Mouse (Mus musculus): ENCODE results near the gene Slamf8.

Gene Slamf8

GRCm38 (mm10) chr1:172590385-172590784 is at the start of gene Slamf8:
Slamf8 (minus strand) TSS chr1:172590568.
- DNase-seq (ENCODE audit: low spot score) = no peak

DNA sequence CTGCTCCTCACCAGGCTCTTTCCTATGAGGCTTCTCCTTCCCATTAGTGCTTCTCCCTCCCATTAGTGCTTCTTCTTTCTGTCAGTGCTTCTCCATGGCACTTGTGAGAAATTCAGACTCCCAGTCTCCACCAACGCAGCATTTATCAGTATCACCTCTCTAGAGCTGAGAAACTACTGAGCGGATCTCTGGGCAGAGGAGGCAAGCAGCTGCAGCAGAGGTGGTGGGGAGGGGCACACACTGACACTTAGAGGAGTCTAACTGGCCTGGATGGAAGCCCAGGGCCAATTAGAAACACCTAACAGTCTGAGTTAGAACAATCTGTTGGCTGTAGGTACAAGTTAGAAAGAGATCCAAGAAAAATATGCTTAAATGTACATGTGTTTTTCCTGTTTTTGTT is 48.4 kb upstream of the Slamf8 start:
- DNase-seq (ENCODE audit: low spot score) = no peak

GRCm38 (mm10) chr1:172637801-172638200 is 47.4 kb upstream of the Slamf8 start:
- DNase-seq (ENCODE audit: low spot score) = no peak

DNA sequence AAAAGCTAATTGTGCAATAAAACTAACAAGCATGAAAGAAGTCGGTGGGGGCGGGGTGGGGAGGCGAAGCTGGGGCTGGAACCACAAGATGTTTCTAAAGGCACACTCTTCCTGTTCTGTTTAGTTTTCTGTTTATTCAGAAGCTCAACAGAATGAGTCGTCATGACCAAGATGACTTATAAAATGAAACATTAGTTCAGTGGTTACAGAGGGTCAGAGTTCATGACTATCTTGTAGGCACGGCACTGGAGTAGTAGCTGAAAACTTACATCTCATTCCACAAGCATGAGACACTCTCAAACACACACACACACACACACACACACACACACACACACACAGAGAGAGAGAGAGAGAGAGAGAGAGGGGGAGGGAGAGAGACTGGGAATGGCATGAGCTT is 45.9 kb upstream of the Slamf8 start:
- no peak for DNase-seq (ENCODE audit: low spot score)

DNA sequence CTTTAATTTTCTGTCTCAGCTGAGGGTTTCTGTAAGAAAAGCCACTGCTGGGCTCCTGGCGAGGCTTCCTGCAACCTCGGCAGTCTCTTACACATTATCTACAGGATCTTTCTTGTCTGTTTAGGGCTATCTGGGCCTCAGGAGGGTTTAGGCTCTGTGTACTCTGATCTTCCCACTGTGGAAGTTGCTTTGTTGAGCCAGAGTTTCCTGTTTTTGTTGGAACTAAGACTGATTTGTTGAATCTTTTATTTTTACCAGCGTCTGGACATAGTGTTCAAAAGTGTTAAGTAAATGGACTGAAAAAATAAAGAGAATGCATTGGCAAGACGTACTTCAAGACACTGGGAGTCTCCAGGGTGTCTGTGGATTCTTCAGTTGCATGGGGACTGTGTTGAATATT is 44.9 kb upstream of the Slamf8 start:
- DNase-seq (ENCODE audit: low spot score) = no peak

DNA sequence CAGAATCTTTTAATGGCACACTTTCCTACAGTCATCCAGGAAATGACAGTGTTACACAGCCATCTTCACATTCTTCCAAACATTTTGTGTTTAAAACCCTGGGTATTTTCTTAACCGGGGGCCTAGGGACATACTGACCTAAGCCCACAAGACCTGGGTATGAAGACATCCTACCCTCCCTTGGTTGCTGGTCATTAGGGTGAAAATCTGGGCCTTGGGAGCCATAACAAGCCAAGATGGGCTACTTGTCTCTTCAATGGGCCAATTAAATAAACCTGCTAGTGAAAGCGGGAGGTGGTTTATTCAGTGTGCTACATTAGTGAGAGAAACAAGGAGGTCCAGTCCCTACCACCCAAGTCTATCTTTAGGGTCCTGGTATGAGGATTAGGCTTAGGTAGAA is 43.8 kb upstream of the Slamf8 start:
- no peak for DNase-seq (ENCODE audit: low spot score)

DNA sequence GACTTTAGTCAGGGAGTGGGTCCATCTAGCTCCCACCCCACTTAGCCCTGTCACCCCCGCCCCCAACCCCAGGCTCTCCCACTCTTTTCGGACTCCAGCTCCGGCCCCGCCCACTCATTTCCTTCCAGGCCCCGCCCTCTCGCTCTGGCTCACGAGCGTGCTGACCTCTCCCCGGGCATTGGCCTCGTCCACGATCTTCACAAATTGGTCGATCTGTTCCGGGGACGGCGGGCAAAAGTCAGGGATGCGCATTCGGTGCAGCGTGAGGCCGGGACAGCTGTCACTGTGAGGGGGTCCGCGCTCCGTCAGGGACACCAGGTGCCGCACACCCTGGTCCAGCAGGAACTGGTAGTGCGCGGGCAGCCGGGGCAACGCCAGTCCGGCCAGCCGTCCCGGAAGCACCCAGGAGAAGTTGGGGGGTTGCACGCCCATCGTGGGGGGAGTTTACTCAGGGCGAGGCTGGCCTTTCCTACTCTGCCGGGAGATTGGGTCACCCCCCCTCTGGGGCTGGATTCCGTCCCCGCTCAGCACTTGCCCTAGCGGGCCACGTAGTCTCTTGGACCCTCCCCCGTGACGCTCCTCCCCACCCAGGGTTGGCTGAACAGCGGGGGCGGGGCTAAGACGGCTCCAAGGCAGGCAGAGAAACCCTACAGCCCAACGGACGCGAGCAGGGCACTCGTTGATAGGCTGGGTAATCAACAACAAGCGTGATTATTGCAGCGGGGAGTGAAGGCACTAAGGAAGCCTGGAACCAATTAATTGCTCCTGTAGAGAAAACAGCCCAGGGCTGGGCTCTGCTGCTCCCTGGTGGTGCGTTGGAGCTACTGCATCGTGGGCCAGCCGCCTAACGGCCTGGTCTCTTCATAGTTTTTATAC is 42.3 kb upstream of the Slamf8 start, which contains the start of gene Dusp23:
Dusp23 (minus strand) TSS at position 512 of the 876 bp plus-strand sequence.
- peak; percentile 97 for DNase-seq (ENCODE audit: low spot score)

DNA sequence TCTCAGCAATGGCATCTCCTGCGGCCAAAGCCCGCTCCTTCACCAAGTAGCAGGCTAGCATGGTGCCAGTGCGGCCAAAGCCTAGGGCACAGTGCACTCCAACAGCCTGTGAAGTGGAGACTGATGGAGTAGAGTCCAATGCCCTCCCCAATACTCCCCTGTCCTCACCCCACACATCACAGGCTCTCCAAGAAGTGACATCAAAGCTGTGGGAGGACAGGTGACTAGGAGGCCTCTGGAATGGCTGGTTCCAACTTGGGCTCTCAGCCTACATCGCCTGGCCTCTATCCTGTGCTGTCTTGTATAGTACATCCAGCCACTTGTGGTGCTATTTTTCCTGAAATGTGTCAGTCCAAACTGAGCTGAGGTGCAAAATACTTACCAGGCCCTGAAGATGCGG is 41.4 kb upstream of the Slamf8 start:
- DNase-seq (ENCODE audit: low spot score) = no peak

DNA sequence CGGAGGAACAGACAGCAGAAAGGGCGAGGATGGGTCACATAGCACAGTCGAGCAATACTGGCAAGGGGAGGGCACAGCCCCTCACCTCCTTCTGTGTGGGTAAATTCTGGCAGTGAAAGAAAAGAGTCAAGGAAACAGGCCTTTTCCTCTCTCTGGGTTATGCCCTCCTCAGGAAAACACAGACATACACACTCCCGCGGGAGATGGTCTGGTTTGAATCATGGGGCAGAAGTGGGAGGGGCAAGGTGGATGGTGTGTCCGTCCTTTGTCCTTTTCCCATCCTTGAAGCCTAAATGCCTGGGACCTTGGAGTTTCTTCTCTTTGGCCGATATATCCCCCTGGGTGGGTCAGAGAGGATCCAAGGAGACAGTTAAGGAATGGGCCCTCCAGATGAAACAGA is 39.5 kb upstream of the Slamf8 start:
- DNase-seq (ENCODE audit: low spot score) = peak; percentile 55

DNA sequence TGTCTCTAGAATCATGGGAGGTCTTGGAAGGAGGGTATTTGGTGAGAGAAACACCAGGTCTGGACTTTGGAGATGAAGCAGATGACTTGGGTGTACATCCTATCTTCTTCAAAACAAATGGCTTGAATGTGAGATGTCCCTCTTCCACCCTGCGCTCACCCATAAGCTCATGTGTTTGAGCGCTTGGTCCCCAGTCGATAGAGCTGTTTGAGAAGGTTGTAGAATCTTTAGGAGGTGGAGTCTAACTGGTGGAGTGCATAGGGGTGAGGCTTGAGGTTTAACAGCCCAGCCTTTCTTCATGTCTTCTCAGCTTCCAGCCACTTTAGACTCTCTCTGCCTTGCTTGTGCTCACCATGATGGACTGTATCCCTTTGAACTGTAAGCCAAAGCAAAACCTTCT is 35.9 kb upstream of the Slamf8 start:
- no peak for DNase-seq (ENCODE audit: low spot score)

- no peak for DNase-seq (ENCODE audit: low spot score)
Measured at GRCm38 (mm10) chr1:172624081-172624480, 33.7 kb upstream of the Slamf8 start.

GRCm38 (mm10) chr1:172623599-172623998 is 33.2 kb upstream of the Slamf8 start:
- DNase-seq (ENCODE audit: low spot score) = no peak

GRCm38 (mm10) chr1:172619235-172619634 is 28.9 kb upstream of the Slamf8 start:
- DNase-seq (ENCODE audit: low spot score) = peak; percentile 80

GRCm38 (mm10) chr1:172618141-172618540 is 27.8 kb upstream of the Slamf8 start:
- peak; percentile 43 for DNase-seq (ENCODE audit: low spot score)

GRCm38 (mm10) chr1:172617365-172618076 is 27.2 kb upstream of the Slamf8 start:
- DNase-seq (ENCODE audit: low spot score) = peak; percentile 66

- peak; percentile 71 for DNase-seq (ENCODE audit: low spot score)
Measured at GRCm38 (mm10) chr1:172616537-172617300, 26.4 kb upstream of the Slamf8 start.

- no peak for DNase-seq (ENCODE audit: low spot score)
Measured at GRCm38 (mm10) chr1:172615412-172615811, 25.0 kb upstream of the Slamf8 start.

DNA sequence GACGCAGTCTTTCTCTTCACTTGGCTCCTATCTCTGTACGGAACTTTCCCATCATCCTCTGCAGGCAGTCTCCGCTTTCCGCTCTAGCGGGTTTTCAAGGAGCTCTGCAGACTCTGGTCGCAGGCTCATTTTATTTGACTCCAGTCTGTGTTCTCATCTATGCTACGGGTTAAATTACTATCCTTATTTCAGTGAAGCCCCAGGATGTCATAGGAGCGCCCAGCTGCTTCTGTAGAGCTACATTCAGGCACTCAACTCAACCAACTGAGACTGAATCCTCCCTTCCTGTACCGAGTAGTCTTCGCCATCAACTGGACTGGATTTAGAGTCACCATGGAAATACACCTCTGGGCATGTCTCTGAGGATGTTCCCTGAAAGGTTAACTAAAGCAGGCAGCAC is 24.3 kb upstream of the Slamf8 start:
- DNase-seq (ENCODE audit: low spot score) = no peak

DNA sequence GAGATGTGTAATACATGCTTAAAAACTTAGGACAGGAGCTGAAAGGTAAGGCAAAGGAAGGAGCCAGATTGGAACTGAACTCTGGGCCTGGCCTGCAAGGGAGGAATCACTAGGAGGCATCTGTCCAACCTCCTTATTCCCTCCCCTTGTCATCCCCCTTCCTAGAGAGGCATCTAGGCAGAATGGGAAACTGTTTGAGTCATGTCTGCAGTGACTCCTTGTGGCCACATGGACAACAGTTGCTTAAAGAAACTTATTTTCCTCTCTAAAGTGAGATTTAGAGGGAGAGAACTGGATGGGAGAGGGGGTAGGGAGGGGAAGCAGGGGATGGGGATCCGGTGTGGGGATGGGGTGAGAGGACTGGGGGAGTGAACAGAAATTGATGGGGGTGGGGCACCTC is 22.4 kb upstream of the Slamf8 start:
- peak; percentile 29 for DNase-seq (ENCODE audit: low spot score)

- no peak for DNase-seq (ENCODE audit: low spot score)
Measured at GRCm38 (mm10) chr1:172611304-172611703, 20.9 kb upstream of the Slamf8 start.

DNA sequence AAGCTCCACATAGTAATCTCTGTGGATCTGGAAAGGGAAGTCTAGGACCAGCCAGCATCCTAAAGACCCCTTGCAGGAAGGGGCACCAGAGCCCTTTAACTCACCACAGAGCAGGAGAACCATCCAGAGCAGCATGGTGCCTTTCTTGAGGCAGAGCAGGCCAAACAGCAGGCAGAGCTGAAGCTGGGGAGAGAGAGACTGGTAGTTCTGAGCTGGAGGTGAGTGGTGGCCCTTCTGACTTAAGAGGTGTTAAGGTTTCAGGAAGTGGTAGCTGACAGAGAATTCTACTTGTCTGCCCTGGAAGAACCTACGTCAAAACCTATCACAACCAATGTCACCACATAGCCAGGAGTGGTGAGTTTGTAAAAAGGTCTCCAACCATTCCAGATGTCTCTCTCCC is 12.0 kb upstream of the Slamf8 start, which contains the start of gene Fcrl6:
Fcrl6 (minus strand) TSS at position 226 of the 400 bp plus-strand sequence.
- no peak for DNase-seq (ENCODE audit: low spot score)

GRCm38 (mm10) chr1:172594495-172594894 is 4.1 kb upstream of the Slamf8 start:
- DNase-seq (ENCODE audit: low spot score) = peak; percentile 67
